ENCODE assay signal across 15 mouse cellular contexts in the genomic region with DNA sequence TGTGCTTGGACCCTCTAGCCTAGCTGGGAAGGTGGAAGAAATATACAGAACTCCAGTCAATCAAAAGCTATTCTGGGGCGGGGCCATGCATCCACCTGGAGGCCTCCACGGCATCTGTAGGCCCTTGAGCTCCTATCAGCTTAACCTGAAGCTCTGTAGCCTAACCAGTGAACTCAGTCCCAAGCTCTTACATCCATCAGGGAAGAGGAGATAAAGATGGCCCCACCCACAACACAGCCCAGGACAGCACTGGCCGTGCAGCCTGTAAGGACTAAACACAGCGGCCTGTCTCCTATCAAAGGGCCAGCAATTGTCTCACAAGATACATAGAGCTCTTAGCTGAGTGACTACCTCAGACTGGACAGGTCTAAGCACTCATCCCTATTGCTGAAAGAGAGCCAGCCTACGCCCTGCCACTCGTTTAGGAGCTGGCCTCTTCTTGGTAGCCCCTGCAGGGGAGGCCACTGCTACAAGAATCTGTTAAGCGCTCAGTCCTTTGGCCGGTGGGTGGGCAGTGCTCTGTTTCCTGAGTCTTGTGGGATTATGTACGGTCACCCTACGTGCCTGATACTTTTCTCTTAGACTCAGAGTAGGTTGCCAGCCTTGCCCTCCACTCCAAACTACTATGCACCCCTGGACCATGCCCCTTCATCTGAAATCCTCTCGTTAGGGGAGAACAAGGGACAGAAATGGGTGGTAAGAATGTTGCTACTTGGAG. TPM values are rescaled to one million over a fixed set of nuclear protein-coding genes. Genes with fewer than 3 reads are reported as not detected.
DNase-seq lines count a peak whose midpoint lies in the region; ATAC-seq and TF ChIP-seq lines count a peak whose summit lies in the region.
"Had no signal": no experiment of that assay in that cellular context is flagged by ENCODE, and none has a peak within 500 bp of the region (broad histone marks: within the 10 kb centered on the region; RNA-seq: fewer than 3 reads in every experiment).

No protein-coding gene starts in this region.

- TF ChIP-seq CTCF in intestine, postnatal 0 days (IDR thresholded peaks at IDR 0.05; ENCODE audit: low read depth) = no peak
- TF ChIP-seq CTCF in E14TG2a.4 (conservative IDR thresholded peaks at IDR 0.05; ENCODE audit: low read length) = no peak

- no peaks in the 10 kb centered on the region for H3K36me3 ChIP-seq in intestine, embryonic 14.5 days (ENCODE audit: control insufficient read depth, insufficient read depth, low read length)
- no peaks in the 10 kb centered on the region for H3K36me3 ChIP-seq in intestine, postnatal 0 days (ENCODE audit: control insufficient read depth, insufficient read depth)
- H3K36me3 ChIP-seq in E14TG2a.4 (ENCODE audit: insufficient read depth, low read length) (no peaks in the 10 kb centered on the region), ES-E14 (ENCODE audit: control insufficient read depth, insufficient read depth, low read length, poor library complexity, severe bottlenecking) (no peaks in the 10 kb centered on the region)
- H3K36me3 ChIP-seq in liver, embryonic 12.5 days = no peaks in the 10 kb centered on the region
- H3K36me3 ChIP-seq: intestine, embryonic 15.5 days; midbrain, embryonic 15.5 days had no signal

- no peaks in the 10 kb centered on the region for H3K9me3 ChIP-seq in intestine, embryonic 14.5 days (ENCODE audit: control insufficient read depth, low read length)
- H3K9me3 ChIP-seq in intestine, postnatal 0 days (ENCODE audit: control insufficient read depth) = no peaks in the 10 kb centered on the region
- H3K9me3 ChIP-seq in E14TG2a.4 (ENCODE audit: low read length) = no peaks in the 10 kb centered on the region
- H3K9me3 ChIP-seq in ES-E14 (ENCODE audit: control insufficient read depth, insufficient read depth, low read depth, low read length) = no peaks in the 10 kb centered on the region
- no peaks in the 10 kb centered on the region for H3K9me3 ChIP-seq in liver, embryonic 12.5 days (replicated peaks)
- H3K9me3 ChIP-seq: intestine, embryonic 15.5 days; midbrain, embryonic 15.5 days had no signal

- H3K9ac ChIP-seq in intestine, embryonic 14.5 days (ENCODE audit: low read length) = no peak overlapping the region
- H3K9ac ChIP-seq in intestine, postnatal 0 days (ENCODE audit: low read depth, low read length) = no peak overlapping the region
- peak overlapping the region; percentile 14; the same call in 1 of the 2 replicates for H3K9ac ChIP-seq in ES-E14 (ENCODE audit: insufficient read depth, low read depth, low read length, poor library complexity, severe bottlenecking)
- H3K9ac ChIP-seq in liver, embryonic 12.5 days = no peak overlapping the region
- H3K9ac ChIP-seq: intestine, embryonic 15.5 days; midbrain, embryonic 15.5 days had no signal

- H3K4me2 ChIP-seq in intestine, embryonic 14.5 days (ENCODE audit: low read length) = no peak overlapping the region
- H3K4me2 ChIP-seq in intestine, postnatal 0 days (replicated peaks; ENCODE audit: low read depth) = no peak overlapping the region
- 0 out of 2 replicates have a peak overlapping the region, but pooled peaks have one; percentile 5 for H3K4me2 ChIP-seq in liver, embryonic 12.5 days
- H3K4me2 ChIP-seq: heart, embryonic 11.5 days; intestine, embryonic 15.5 days; midbrain, embryonic 15.5 days had no signal

- H3K27me3 ChIP-seq in intestine, embryonic 14.5 days (replicated peaks; ENCODE audit: control insufficient read depth, insufficient read depth, low read length) = no peaks in the 10 kb centered on the region
- no peaks in the 10 kb centered on the region for H3K27me3 ChIP-seq in intestine, postnatal 0 days (replicated peaks; ENCODE audit: control insufficient read depth, insufficient read depth, low read length)
- no peaks in the 10 kb centered on the region for H3K27me3 ChIP-seq in E14TG2a.4 (ENCODE audit: insufficient read depth, low read length)
- H3K27me3 ChIP-seq in liver, embryonic 12.5 days (replicated peaks) = no peaks in the 10 kb centered on the region
- H3K27me3 ChIP-seq: intestine, embryonic 15.5 days; Patski had no signal

- no peak overlapping the region for H3K27ac ChIP-seq in intestine, embryonic 14.5 days (ENCODE audit: low read depth)
- H3K27ac ChIP-seq in intestine, postnatal 0 days (ENCODE audit: low read depth, low read length) = no peak overlapping the region
- H3K27ac ChIP-seq in ES-E14 (ENCODE audit: insufficient read depth, low read depth, low read length, poor library complexity, severe bottlenecking) = peak overlapping the region; percentile 97
- no peak overlapping the region for H3K27ac ChIP-seq in liver, embryonic 12.5 days
- H3K27ac ChIP-seq: intestine, embryonic 15.5 days; midbrain, embryonic 15.5 days had no signal

- peak; percentile 44 for DNase-seq in intestine, embryonic 14.5 days (ENCODE audit: low spot score)
- DNase-seq in ES-E14 (ENCODE audit: low read depth, low spot score) = no peak
- no peak for DNase-seq in frontal cortex, adult 2 months (ENCODE audit: extremely low spot score in 1 of 2, low spot score in 1 of 2)
- no peak for DNase-seq in thymus, postnatal 36 days
- DNase-seq in natural killer cell, adult 2 months (ENCODE audit: low spot score in 2 of 2) = no peak
- DNase-seq: layer of hippocampus, postnatal 36 days; right cerebral cortex, adult 18-20 months had no signal

- 80% methylated on average over 11 of the region's 11 CpGs for WGBS in intestine, embryonic 14.5 days
- WGBS in intestine, postnatal 0 days = 81% methylated on average over 11 of the region's 11 CpGs
- WGBS in liver, embryonic 12.5 days (ENCODE audit: insufficient replicate concordance) = 60% methylated on average over 11 of the region's 11 CpGs

- in situ Hi-C loops in ES-E14 (cut with MboI; ENCODE audit: low sequenced_read_pairs in 2 of 2, unreplicated experiment in 2 of 2) = loop anchor here in 1 of 2 experiments (5.0 to 10.0 kb wide), 2 partner anchors 47 to 215 kb away; no protein-coding TSS in a partner anchor

- H3K4me1 ChIP-seq in intestine, embryonic 14.5 days (replicated peaks; ENCODE audit: control insufficient read depth, insufficient read depth, low read length) = peaks cover 3% of the 10 kb centered on the region
- 0 out of 2 replicates have a peak, but pooled peaks cover 5% of the 10 kb centered on the region for H3K4me1 ChIP-seq in intestine, postnatal 0 days (replicated peaks; ENCODE audit: control insufficient read depth, insufficient read depth, low read length)
- H3K4me1 ChIP-seq in E14TG2a.4 (replicated peaks; ENCODE audit: low read depth, low read length) = peaks cover 98% of the 10 kb centered on the region
- H3K4me1 ChIP-seq in ES-E14 (ENCODE audit: control insufficient read depth in 2 of 2, insufficient read depth in 2 of 2, low read length in 2 of 2, poor library complexity in 1 of 2) = peaks cover 31 to 55% of the 10 kb centered on the region in 2 experiments
- H3K4me1 ChIP-seq in liver, embryonic 12.5 days = peaks cover 69% of the 10 kb centered on the region

- no peak for ATAC-seq in intestine, embryonic 14.5 days (replicated peaks; ENCODE audit: low FRiP score, low TSS enrichment, low read depth)
- ATAC-seq in intestine, postnatal 0 days = no peak
- peak; percentile 82 for ATAC-seq in liver, embryonic 12.5 days
- ATAC-seq: intestine, embryonic 15.5 days; lung, postnatal 0 days; midbrain, embryonic 15.5 days; Patski had no signal

- H3K4me3 ChIP-seq in intestine, embryonic 14.5 days (ENCODE audit: low read depth, low read length) = no peak overlapping the region
- no peak overlapping the region for H3K4me3 ChIP-seq in intestine, postnatal 0 days (ENCODE audit: low read depth, low read length)
- H3K4me3 ChIP-seq in E14TG2a.4 (replicated peaks; ENCODE audit: low read length) = peak overlapping the region; percentile 71
- H3K4me3 ChIP-seq in ES-E14 (ENCODE audit: insufficient read depth in 1 of 2, low read depth in 1 of 2, low read length in 2 of 2, poor library complexity in 1 of 2, severe bottlenecking in 1 of 2) = no peak overlapping the region
- no peak overlapping the region for H3K4me3 ChIP-seq in liver, embryonic 12.5 days
- H3K4me3 ChIP-seq: intestine, embryonic 15.5 days; midbrain, embryonic 15.5 days had no signal

TF ChIP-seq in ES-E14, 5 proteins besides CTCF, POLR2A, EP300 and RAD21:
- TF ChIP-seq ZNF384 (IDR thresholded peaks at IDR 0.05; ENCODE audit: low read depth, low read length) (no peak), CHD2 (IDR thresholded peaks at IDR 0.05; ENCODE audit: low read depth, low read length) (no peak), HCFC1 (IDR thresholded peaks at IDR 0.05; ENCODE audit: borderline replicate concordance, insufficient read depth, low read length) (no peak), MAFK (IDR thresholded peaks at IDR 0.05; ENCODE audit: insufficient read depth, low read depth, low read length) (no peak), ZC3H11A (IDR thresholded peaks at IDR 0.05; ENCODE audit: borderline replicate concordance, low read depth, low read length) (no peak)

RNA-seq across cellular contexts. Expression of a gene that starts 6.0 kb away (rescaled TPM):
- polyA plus RNA-seq in intestine, embryonic 14.5 days (2014; fragmentation: Nextera tagmentation; extraction: Ambion mirVana) = 8.3 and 8.5 TPM in 2 replicates
- 6.4 and 6.7 TPM in 2 replicates for polyA plus RNA-seq in intestine, postnatal 0 days (2015; fragmentation: Nextera tagmentation; extraction: Ambion mirVana)
- total RNA-seq in ES-E14 (2012; rRNA removed) = 46.3 and 51.0 TPM in 2 replicates
- 21.9 and 23.6 TPM in 2 replicates for polyA plus RNA-seq in liver, embryonic 12.5 days (2016; fragmentation: Nextera tagmentation; extraction: Ambion mirVana)
- 44.8 and 44.9 TPM in 2 replicates for polyA plus RNA-seq in frontal cortex, adult 2 months (2012; rRNA removed)
